Mouse (Mus musculus) cerebellum, adult 2 months (tissue): Measurements from ENCODE around the gene Il1r1. TPM values are rescaled to one million over a fixed set of nuclear protein-coding genes. Genes with fewer than 3 reads are reported as not detected.

Experiments used
- DNase-seq, 2 experiments: peaks; one replicate each; pipeline ENCODE4 v3.0.0; 2021
- H3K27ac ChIP-seq: fragments of 200-500 bp; 2 replicates; pipeline ENCODE4 v1.5.1; 2012; ENCODE audit warnings: low read length, control low read depth, inconsistent platforms; ENCODE audit not compliant: insufficient read depth
- H3K27me3 ChIP-seq: fragments of 200-500 bp; 2 replicates; pipeline ENCODE4 v1.6.1; 2012; ENCODE audit warnings: inconsistent platforms, mild to moderate bottlenecking, low read length, moderate library complexity; ENCODE audit not compliant: control insufficient read depth, insufficient read depth
- H3K4me1 ChIP-seq: fragments of 200-500 bp; 2 replicates; pipeline ENCODE4 v1.6.1; 2011; ENCODE audit warnings: low read length; ENCODE audit not compliant: control insufficient read depth, insufficient read depth
- H3K4me3 ChIP-seq: fragments of 200-500 bp; replicated peaks from 2 replicates; pipeline ENCODE3; 2011; ENCODE audit warnings: mild to moderate bottlenecking, low read depth, low read length, control low read depth; ENCODE audit not compliant: insufficient read depth
- CTCF ChIP-seq: fragments of 200-500 bp; IDR thresholded peaks from 2 replicates; pipeline ENCODE4 v1.5.1; 2011; ENCODE audit warnings: low read depth, mild to moderate bottlenecking, control low read depth, low read length, moderate library complexity, borderline replicate concordance; ENCODE audit not compliant: insufficient read depth
- POLR2A ChIP-seq: fragments of 200-500 bp; IDR thresholded peaks from 2 replicates; pipeline ENCODE4 v1.6.1; 2011; ENCODE audit warnings: low read length, control low read depth, borderline replicate concordance; ENCODE audit not compliant: insufficient read depth
- WGBS: fragments of 180-500 bp; shearing (Covaris S2); methylation state at CpG from one replicate; pipeline ENCODE4 v1.1.7; 2018; 5-methylcytosine and 5-hydroxymethylcytosine counted together
- polyA plus RNA-seq: library from polyadenylated mRNA; depleted of rRNA; stranded (reverse); fragments of >200 nt; gene quantifications from 2 replicates; pipeline ENCODE4 v1.2.3, GENCODE M21; 2012

Gene Il1r1
- polyA plus RNA-seq, 1 experiment = 1.7 TPM

GRCm38 (mm10) chr1:40221864-40222263 is 3.0 kb upstream of the Il1r1 start:
- TF ChIP-seq CTCF (no peak), POLR2A (no peak)
- DNase-seq = no peak
- Histone ChIP-seq H3K27me3 (no peaks in the 10 kb centered on the region), H3K27ac (no peak overlapping the region), H3K4me1 (no peaks in the 10 kb centered on the region), H3K4me3 (no peak overlapping the region)
- 68% methylated on average over 4 of the region's 4 CpGs for WGBS

- Histone ChIP-seq H3K4me3 (no peak overlapping the region), H3K27ac (no peak overlapping the region), H3K27me3 (no peaks in the 10 kb centered on the region), H3K4me1 (no peaks in the 10 kb centered on the region)
- no peak for TF ChIP-seq POLR2A
- TF ChIP-seq CTCF = no peak
- 86% methylated on average over 8 of the region's 8 CpGs for WGBS
- no peak for DNase-seq
Observed at GRCm38 (mm10) chr1:40222680-40223079, 2.2 kb upstream of the Il1r1 start.

GRCm38 (mm10) chr1:40223591-40223990 is 1.3 kb upstream of the Il1r1 start:
- H3K4me1 ChIP-seq = no peaks in the 10 kb centered on the region
- WGBS = 93% methylated on average over 2 of the region's 2 CpGs
- H3K4me3 ChIP-seq = no peak overlapping the region
- H3K27me3 ChIP-seq = no peaks in the 10 kb centered on the region
- no peak for DNase-seq
- TF ChIP-seq CTCF (no peak), POLR2A (no peak)
- H3K27ac ChIP-seq = no peak overlapping the region

GRCm38 (mm10) chr1:40225580-40225979 is 700 bp downstream of the Il1r1 start:
- no peaks in the 10 kb centered on the region for H3K4me1 ChIP-seq
- no peak overlapping the region for H3K4me3 ChIP-seq
- no peaks in the 10 kb centered on the region for H3K27me3 ChIP-seq
- 68% methylated on average over 2 of the region's 2 CpGs for WGBS
- no peak for TF ChIP-seq POLR2A
- TF ChIP-seq CTCF = no peak
- H3K27ac ChIP-seq = no peak overlapping the region
- DNase-seq = no peak

- TF ChIP-seq POLR2A = no peak
- no peak for TF ChIP-seq CTCF
Observed at GRCm38 (mm10) chr1:40229033-40229432, 4.2 kb downstream of the Il1r1 start.

GRCm38 (mm10) chr1:40229771-40230280 is 4.9 kb downstream of the Il1r1 start:
- 91% methylated on average over 3 of the region's 3 CpGs for WGBS
- H3K27ac ChIP-seq = no peak overlapping the region
- H3K4me1 ChIP-seq = no peaks in the 10 kb centered on the region
- H3K27me3 ChIP-seq = no peaks in the 10 kb centered on the region
- TF ChIP-seq POLR2A (no peak), CTCF (no peak)
- H3K4me3 ChIP-seq = no peak overlapping the region
- no peak for DNase-seq

More at GRCm38 (mm10) chr1:40229033-40229432, 4.2 kb downstream of the Il1r1 start:
- DNase-seq = no peak
- 82% methylated on average over 3 of the region's 3 CpGs for WGBS
- H3K4me3 ChIP-seq = no peak overlapping the region
- H3K4me1 ChIP-seq = no peaks in the 10 kb centered on the region
- H3K27me3 ChIP-seq = no peaks in the 10 kb centered on the region
- no peak overlapping the region for H3K27ac ChIP-seq

GRCm38 (mm10) chr1:40230336-40230735 is 5.5 kb downstream of the Il1r1 start:
- H3K4me1 ChIP-seq = no peaks in the 10 kb centered on the region
- DNase-seq = no peak
- H3K27me3 ChIP-seq = no peaks in the 10 kb centered on the region
- H3K4me3 ChIP-seq = no peak overlapping the region
- WGBS = 71% methylated on average over 7 of the region's 7 CpGs
- TF ChIP-seq POLR2A (no peak), CTCF (no peak)
- no peak overlapping the region for H3K27ac ChIP-seq

GRCm38 (mm10) chr1:40231116-40231515 is 6.2 kb downstream of the Il1r1 start:
- Histone ChIP-seq H3K4me3 (no peak overlapping the region), H3K4me1 (no peaks in the 10 kb centered on the region), H3K27ac (no peak overlapping the region), H3K27me3 (no peaks in the 10 kb centered on the region)
- 92% methylated on average over 3 of the region's 3 CpGs for WGBS
- DNase-seq = no peak
- TF ChIP-seq CTCF = no peak
- no peak for TF ChIP-seq POLR2A

GRCm38 (mm10) chr1:40233217-40233616 is 8.3 kb downstream of the Il1r1 start:
- Histone ChIP-seq H3K4me1 (no peaks in the 10 kb centered on the region), H3K27ac (no peak overlapping the region), H3K4me3 (no peak overlapping the region), H3K27me3 (no peaks in the 10 kb centered on the region)
- TF ChIP-seq CTCF (no peak), POLR2A (no peak)
- no peak for DNase-seq
- WGBS = 60% methylated on average over 7 of the region's 7 CpGs
